Mouse (Mus musculus) embryonic facial prominence, embryonic 13.5 days (tissue): ENCODE results near the gene Ndufs2. TPM values are rescaled to one million over a fixed set of nuclear protein-coding genes. Genes with fewer than 3 reads are reported as not detected.
A peak's percentile ranks its signal among the peaks of the same experiment; 100 is the strongest.
"Not testable (repeated sequence)": the region's sequence is repeated elsewhere in the genome, so short reads cannot be mapped to it uniquely, and the experiment has no call there.

Experiments used
- ATAC-seq: fragments of 200-750 bp; cut with Nextera tagmentation; 2 replicates; pipeline ENCODE4 v1.8.0; 2017; ENCODE audit warnings: low read depth; ENCODE audit not compliant: insufficient number of reproducible peaks, insufficient read depth, low FRiP score, low TSS enrichment
- H3K27ac ChIP-seq: fragments of 300-500 bp; sonication (generic); 2 replicates; pipeline ENCODE4 v1.5.1; 2015; ENCODE audit warnings: moderate library complexity, mild to moderate bottlenecking, inconsistent platforms
- H3K27me3 ChIP-seq: fragments of 300-500 bp; sonication (generic); 2 replicates; pipeline ENCODE4 v1.6.1; 2015; ENCODE audit warnings: mild to moderate bottlenecking, inconsistent platforms
- H3K36me3 ChIP-seq: fragments of 300-500 bp; sonication (generic); 2 replicates; pipeline ENCODE4 v1.6.1; 2015; ENCODE audit warnings: mild to moderate bottlenecking, inconsistent platforms
- H3K4me1 ChIP-seq: fragments of 300-500 bp; sonication (generic); 2 replicates; pipeline ENCODE4 v1.6.1; 2015; ENCODE audit warnings: inconsistent platforms
- H3K4me2 ChIP-seq: fragments of 300-500 bp; sonication (generic); 2 replicates; pipeline ENCODE4 v1.6.1; 2015; ENCODE audit warnings: moderate library complexity, mild to moderate bottlenecking, inconsistent platforms
- H3K4me3 ChIP-seq: fragments of 300-500 bp; sonication (generic); 2 replicates; pipeline ENCODE4 v1.5.1; 2015; ENCODE audit warnings: mild to moderate bottlenecking, inconsistent platforms
- H3K9ac ChIP-seq: fragments of 300-500 bp; sonication (generic); 2 replicates; pipeline ENCODE4 v1.6.1; 2015; ENCODE audit warnings: mild to moderate bottlenecking, inconsistent platforms
- H3K9me3 ChIP-seq: fragments of 300-500 bp; sonication (generic); 2 replicates; pipeline ENCODE4 v1.6.1; 2016; ENCODE audit warnings: inconsistent platforms
- WGBS: fragments of 180-500 bp; shearing (Covaris S2); methylation state at CpG from one replicate; pipeline ENCODE4 v1.1.7; 2015; ENCODE audit warnings: mixed read lengths; 5-methylcytosine and 5-hydroxymethylcytosine counted together
- polyA plus RNA-seq: library from polyadenylated mRNA; unstranded; fragments of >200 nt; fragmentation: Nextera tagmentation; extraction: Ambion mirVana; gene quantifications from 2 replicates; pipeline ENCODE4 v1.2.1, GENCODE M21; 2015

The Ndufs2 gene
- polyA plus RNA-seq, 1 experiment from 2014 or later, result 232 TPM

GRCm38 (mm10) chr1:171249913-171250600, 1.1 kb downstream of the Ndufs2 start, which contains the start of gene Adamts4:
Adamts4 (plus strand) TSS chr1:171250421.
- peak within 1 kb of the TSS; percentile 84 for H3K4me2 ChIP-seq
- WGBS, result 5% methylated on average over 5 of the region's 5 CpGs
- H3K9ac ChIP-seq, result peak within 1 kb of the TSS; percentile 73
- peak within 1 kb of the TSS; percentile 52 for H3K4me3 ChIP-seq
- no peak for ATAC-seq
- peaks cover 26% of the 10 kb centered on the region for H3K36me3 ChIP-seq
- H3K9me3 ChIP-seq, result no peaks in the 10 kb centered on the region
- peak within 1 kb of the TSS; percentile 96 for H3K27ac ChIP-seq
- peaks cover 81% of the 10 kb centered on the region for H3K4me1 ChIP-seq
- H3K27me3 ChIP-seq, result no peaks in the 10 kb centered on the region

DNA sequence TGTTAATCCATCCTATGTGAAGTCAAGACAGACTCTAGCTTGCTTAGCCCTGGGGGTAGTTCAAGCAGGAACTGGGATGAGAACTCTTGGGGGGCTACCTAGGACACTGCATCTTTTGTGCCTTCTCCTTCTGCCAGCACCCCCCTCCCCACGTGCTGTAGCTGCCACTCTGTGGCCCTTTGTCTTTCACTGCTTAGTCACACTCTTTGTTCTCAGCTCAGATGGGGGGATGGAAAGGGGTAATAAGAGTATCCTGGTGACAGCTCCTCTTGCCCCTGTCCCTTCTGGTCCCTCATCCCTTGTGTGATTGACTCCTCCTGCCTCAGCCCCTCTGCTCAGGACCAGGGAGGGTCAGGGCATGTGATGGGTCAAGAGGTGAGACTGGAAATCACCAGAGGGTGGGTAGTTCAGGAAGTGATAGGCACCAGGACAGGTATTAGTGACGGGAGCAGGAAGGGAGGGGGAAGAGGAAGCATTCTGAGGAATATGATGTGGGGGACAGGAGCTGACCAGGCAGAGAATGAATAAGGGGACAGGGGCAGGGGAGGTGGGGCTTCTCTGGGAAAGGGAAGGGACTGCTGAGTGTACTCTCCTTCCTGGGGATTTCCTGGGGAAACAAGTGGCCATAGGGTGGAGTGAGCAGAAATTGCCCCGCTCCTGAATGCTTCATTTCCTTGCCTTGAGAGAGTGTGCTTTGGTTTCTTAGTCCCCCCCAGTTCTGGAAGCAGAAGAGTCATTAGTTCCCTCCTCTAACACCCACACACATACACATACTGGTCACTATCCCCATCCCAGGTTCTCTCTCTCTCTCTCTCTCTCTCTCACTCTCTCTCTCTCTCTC, 2.6 kb downstream of the Ndufs2 start:
- Histone ChIP-seq H3K36me3 (peaks cover 24% of the 10 kb centered on the region), H3K4me2 (peak overlapping the region; percentile 75; the same call in 1 of the 2 replicates), H3K9me3 (no peaks in the 10 kb centered on the region), H3K4me1 (peaks cover 82% of the 10 kb centered on the region), H3K4me3 (no peak overlapping the region), H3K27ac (peak overlapping the region; percentile 96), H3K9ac (no peak overlapping the region), H3K27me3 (no peaks in the 10 kb centered on the region)
- no peak for ATAC-seq
- WGBS, result 41% methylated on average over 3 of the region's 3 CpGs

- Histone ChIP-seq H3K36me3 (peaks cover 24% of the 10 kb centered on the region), H3K9ac (peak overlapping the region; percentile 67), H3K9me3 (no peaks in the 10 kb centered on the region), H3K27ac (peak overlapping the region; percentile 96), H3K27me3 (no peaks in the 10 kb centered on the region), H3K4me2 (peak overlapping the region; percentile 75), H3K4me1 (peaks cover 76% of the 10 kb centered on the region), H3K4me3 (peak overlapping the region; percentile 79)
- WGBS, result 10% methylated on average over 4 of the region's 4 CpGs
- ATAC-seq, result no peak
These were observed 3.3 kb downstream of the Ndufs2 start for GRCm38 (mm10) chr1:171247916-171248315.

- Histone ChIP-seq H3K27me3 (no peaks in the 10 kb centered on the region), H3K4me3 (peak overlapping the region; percentile 79), H3K4me1 (peaks cover 71% of the 10 kb centered on the region), H3K36me3 (peaks cover 28% of the 10 kb centered on the region), H3K4me2 (peak overlapping the region; percentile 75), H3K9ac (peak overlapping the region; percentile 67), H3K27ac (peak overlapping the region; percentile 96), H3K9me3 (no peaks in the 10 kb centered on the region)
- WGBS, result 6% methylated on average over 13 of the region's 13 CpGs
- no peak for ATAC-seq
These were observed 3.7 kb downstream of the Ndufs2 start for GRCm38 (mm10) chr1:171247453-171247841.

DNA sequence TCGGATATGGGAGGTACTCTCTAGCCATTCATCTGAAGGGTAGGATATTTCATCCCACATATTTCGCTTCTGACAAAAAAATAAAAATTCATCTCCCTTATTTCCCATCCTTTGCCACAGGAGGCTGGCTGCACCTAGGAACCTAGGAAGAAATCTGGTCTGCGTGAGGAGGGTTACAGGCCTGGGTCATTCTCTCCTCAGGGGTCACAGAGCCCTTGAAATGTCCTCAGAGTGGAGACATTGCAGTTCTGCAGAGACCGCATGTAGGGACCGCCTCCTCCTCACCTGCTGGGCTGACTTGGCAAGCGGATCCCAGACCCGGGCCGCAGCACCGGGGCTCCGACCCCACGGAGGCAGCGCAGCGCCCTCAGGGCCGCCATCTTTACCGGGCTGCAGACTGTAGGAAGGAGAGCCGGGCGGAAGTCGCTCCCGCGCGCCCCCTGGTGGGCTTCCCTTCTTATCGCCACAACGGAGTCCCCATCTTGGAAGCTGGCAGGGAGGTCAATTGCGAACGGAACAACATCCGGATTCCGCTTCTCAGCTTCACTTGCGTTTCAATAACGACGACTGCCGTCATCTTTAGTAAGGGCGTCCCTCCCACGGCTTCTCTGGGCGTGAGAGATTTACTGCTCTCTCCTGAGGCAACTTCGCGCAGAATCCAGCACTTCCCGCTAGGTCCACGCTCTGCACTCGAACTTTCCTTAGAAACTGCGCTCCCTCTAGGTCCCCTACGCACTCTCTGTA, 4.3 kb downstream of the Ndufs2 start:
- H3K27ac ChIP-seq, result peak overlapping the region; percentile 96
- peaks cover 33% of the 10 kb centered on the region for H3K36me3 ChIP-seq
- H3K4me2 ChIP-seq, result peak overlapping the region; percentile 75
- ATAC-seq, result peak; percentile 86
- H3K27me3 ChIP-seq, result no peaks in the 10 kb centered on the region
- H3K9ac ChIP-seq, result peak overlapping the region; percentile 92
- peak overlapping the region; percentile 79 for H3K4me3 ChIP-seq
- WGBS, result under 1% methylated on average over 41 of the region's 41 CpGs
- H3K4me1 ChIP-seq, result peaks cover 65% of the 10 kb centered on the region
- no peaks in the 10 kb centered on the region for H3K9me3 ChIP-seq

- WGBS, result 68% methylated on average over 8 of the region's 8 CpGs
These were observed 5.8 kb downstream of the Ndufs2 start for GRCm38 (mm10) chr1:171245353-171245752.

GRCm38 (mm10) chr1:171241952-171242351, 9.2 kb downstream of the Ndufs2 start:
- H3K27me3 ChIP-seq, H3K4me2 ChIP-seq, H3K9ac ChIP-seq, H3K27ac ChIP-seq, ATAC-seq, H3K9me3 ChIP-seq, H3K4me3 ChIP-seq: not testable (repeated sequence)
- WGBS, result 87% methylated on average over 12 of the region's 12 CpGs
- Histone ChIP-seq H3K4me1 (peaks cover 19% of the 10 kb centered on the region), H3K36me3 (peaks cover 82% of the 10 kb centered on the region)

More at GRCm38 (mm10) chr1:171245353-171245752, 5.8 kb downstream of the Ndufs2 start:
- Histone ChIP-seq H3K4me1 (peaks cover 50% of the 10 kb centered on the region), H3K36me3 (peaks cover 48% of the 10 kb centered on the region), H3K4me3 (peak overlapping the region; percentile 79; the same call in 1 of the 2 replicates), H3K27me3 (no peaks in the 10 kb centered on the region), H3K9me3 (no peaks in the 10 kb centered on the region), H3K27ac (no peak overlapping the region), H3K9ac (0 out of 2 replicates have a peak overlapping the region, but pooled peaks have one; percentile 92), H3K4me2 (peak overlapping the region; percentile 75; the same call in 1 of the 2 replicates)
- ATAC-seq, result no peak

DNA sequence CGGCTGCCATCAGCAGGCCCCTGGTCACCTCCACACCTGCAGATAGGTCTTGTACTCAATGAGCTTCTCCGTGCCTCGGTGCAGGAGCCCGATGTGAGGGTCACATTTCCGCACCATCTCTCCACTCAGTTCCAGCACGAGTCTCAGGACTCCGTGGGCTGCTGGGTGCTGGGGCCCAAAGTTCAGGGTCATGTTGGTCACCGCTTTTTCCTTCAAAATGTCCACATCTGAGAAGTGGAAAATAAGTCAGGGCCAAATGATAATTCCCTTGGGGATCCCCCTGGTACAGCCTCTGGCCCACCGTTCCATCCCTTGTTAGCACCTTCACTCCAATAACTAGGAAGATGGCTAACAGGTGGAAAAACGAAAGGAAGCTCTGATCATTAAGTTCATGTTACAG, 10.3 kb downstream of the Ndufs2 start:
- Histone ChIP-seq H3K4me2 (no peak overlapping the region), H3K27ac (no peak overlapping the region), H3K9ac (no peak overlapping the region), H3K27me3 (no peaks in the 10 kb centered on the region), H3K36me3 (peaks cover 92% of the 10 kb centered on the region), H3K9me3 (no peaks in the 10 kb centered on the region), H3K4me1 (peaks cover 14% of the 10 kb centered on the region), H3K4me3 (no peak overlapping the region)
- ATAC-seq, result no peak
- 88% methylated on average over 10 of the region's 10 CpGs for WGBS

DNA sequence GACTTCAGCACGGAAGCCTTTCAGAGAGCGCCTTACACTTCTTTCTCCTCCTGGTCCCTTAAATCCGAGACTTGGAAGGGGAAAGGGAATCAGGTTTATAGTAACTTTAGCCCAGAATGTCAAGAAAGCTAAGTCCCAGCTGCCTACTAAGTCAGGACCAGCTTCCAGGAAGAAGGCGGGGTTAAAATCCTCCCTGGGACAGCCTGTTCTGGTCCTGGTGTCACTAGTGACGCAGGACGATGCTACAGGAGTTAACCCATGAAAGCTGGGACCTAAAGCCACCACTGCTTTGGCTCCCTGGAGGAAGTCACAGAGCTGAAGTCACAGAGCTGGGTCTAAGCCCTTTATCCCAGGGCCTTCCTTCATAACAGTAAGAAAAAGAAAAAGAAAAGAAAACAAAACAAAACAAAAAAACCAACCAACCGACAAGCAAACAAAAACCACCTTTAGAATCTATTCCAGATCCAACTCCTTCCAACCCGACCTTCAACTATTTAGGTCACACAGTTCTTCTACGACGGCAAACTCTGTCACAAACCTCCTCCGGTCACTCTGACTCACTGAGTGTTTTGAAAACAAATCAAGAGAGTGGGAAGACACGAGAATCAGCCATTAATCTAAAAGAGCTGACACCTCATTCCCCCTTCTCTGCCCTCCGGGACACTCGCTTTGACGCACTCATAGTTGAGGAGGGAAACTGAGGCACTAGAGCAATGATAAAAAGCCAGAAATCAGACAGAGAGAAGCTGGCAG, 11.0 kb downstream of the Ndufs2 start:
- H3K9me3 ChIP-seq, result no peaks in the 10 kb centered on the region

DNA sequence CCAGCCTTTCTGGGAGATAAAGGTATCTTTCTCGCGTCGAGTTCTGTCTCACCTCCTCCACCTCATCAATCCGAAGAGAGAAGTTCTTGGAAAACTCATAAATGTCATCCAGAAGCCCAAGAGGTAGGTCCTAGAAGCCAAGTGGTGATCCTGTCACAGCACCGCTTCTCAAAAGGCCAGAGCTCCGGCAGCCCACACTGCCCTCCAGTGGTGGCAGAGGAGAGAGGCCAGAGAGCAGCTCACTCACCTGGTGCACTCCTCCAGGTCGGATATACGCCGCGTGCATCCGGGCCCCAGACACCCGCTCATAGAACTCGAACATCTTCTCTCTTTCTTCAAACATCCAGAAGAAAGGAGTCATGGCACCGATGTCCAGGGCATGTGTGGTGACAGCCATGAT, 12.7 kb downstream of the Ndufs2 start:
- H3K4me1 ChIP-seq, result no peaks in the 10 kb centered on the region

More for the DNA sequence above, 11.0 kb downstream of the Ndufs2 start:
- H3K4me1 ChIP-seq, result peaks cover 6% of the 10 kb centered on the region
- H3K4me2 ChIP-seq, result no peak overlapping the region
- no peak overlapping the region for H3K4me3 ChIP-seq
- no peaks in the 10 kb centered on the region for H3K27me3 ChIP-seq
- H3K27ac ChIP-seq, result no peak overlapping the region
- no peak for ATAC-seq
- no peak overlapping the region for H3K9ac ChIP-seq
- H3K36me3 ChIP-seq, result peaks cover 96% of the 10 kb centered on the region
- 74% methylated on average over 15 of the region's 15 CpGs for whole genome bisulfite sequencing

More for the DNA sequence above, 12.7 kb downstream of the Ndufs2 start:
- no peak overlapping the region for H3K4me3 ChIP-seq
- H3K27me3 ChIP-seq, result no peaks in the 10 kb centered on the region
- H3K9ac ChIP-seq, result no peak overlapping the region
- no peak overlapping the region for H3K27ac ChIP-seq
- no peak overlapping the region for H3K4me2 ChIP-seq
- peaks cover 99% of the 10 kb centered on the region for H3K36me3 ChIP-seq
- ATAC-seq, result no peak
- 75% methylated on average over 14 of the region's 14 CpGs for WGBS
- no peaks in the 10 kb centered on the region for H3K9me3 ChIP-seq
